Mouse (Mus musculus) liver, embryonic 13.5 days (tissue): ENCODE results near the gene Ap2a1. TPM values are rescaled to one million over a fixed set of nuclear protein-coding genes. Genes with fewer than 3 reads are reported as not detected.
A peak's percentile ranks its signal among the peaks of the same experiment; 100 is the strongest.

Source experiments
- ATAC-seq: fragments of 200-750 bp; cut with Nextera tagmentation; 2 replicates; pipeline ENCODE4 v1.8.0; 2017; ENCODE audit warnings: low read depth, mild to moderate bottlenecking, moderate number of reproducible peaks, moderate library complexity
- DNase-seq: peaks from one replicate; pipeline ENCODE4 v3.0.0; 2022
- H3K27ac ChIP-seq: fragments of 300-500 bp; sonication (generic); 2 replicates; pipeline ENCODE4 v1.5.1; 2015; ENCODE audit warnings: moderate library complexity, mild to moderate bottlenecking, inconsistent platforms
- H3K27me3 ChIP-seq: fragments of 300-500 bp; sonication (generic); 2 replicates; pipeline ENCODE4 v1.6.1; 2015; ENCODE audit warnings: mild to moderate bottlenecking, inconsistent platforms
- H3K36me3 ChIP-seq: fragments of 300-500 bp; sonication (generic); 2 replicates; pipeline ENCODE4 v1.6.1; 2015; ENCODE audit warnings: mild to moderate bottlenecking, inconsistent platforms
- H3K4me1 ChIP-seq: fragments of 300-500 bp; sonication (generic); replicated peaks from 2 replicates; pipeline ENCODE4 v1.6.1; 2015; ENCODE audit warnings: inconsistent platforms
- H3K4me2 ChIP-seq: fragments of 300-500 bp; sonication (generic); 2 replicates; pipeline ENCODE4 v1.6.1; 2015; ENCODE audit warnings: inconsistent platforms, mild to moderate bottlenecking, moderate library complexity
- H3K4me3 ChIP-seq: fragments of 300-500 bp; sonication (generic); replicated peaks from 2 replicates; pipeline ENCODE4 v1.5.1; 2015; ENCODE audit warnings: mild to moderate bottlenecking, inconsistent platforms
- H3K9ac ChIP-seq: fragments of 300-500 bp; sonication (generic); 2 replicates; pipeline ENCODE4 v1.6.1; 2015; ENCODE audit warnings: mild to moderate bottlenecking, inconsistent platforms
- H3K9me3 ChIP-seq: fragments of 300-500 bp; sonication (generic); replicated peaks from 2 replicates; pipeline ENCODE4 v1.6.1; 2016; ENCODE audit warnings: inconsistent platforms
- WGBS: fragments of 180-500 bp; shearing (Covaris S2); methylation state at CpG from one replicate; pipeline ENCODE4 v1.1.7; 2015; ENCODE audit not compliant: insufficient replicate concordance; 5-methylcytosine and 5-hydroxymethylcytosine counted together
- polyA plus RNA-seq: library from polyadenylated mRNA; unstranded; fragments of >200 nt; fragmentation: Nextera tagmentation; extraction: Ambion mirVana; gene quantifications from 2 replicates; pipeline ENCODE4 v1.2.1, GENCODE M21; 2015

Gene Ap2a1
- 69.5 and 82.4 TPM in 2 replicates for polyA plus RNA-seq

DNA sequence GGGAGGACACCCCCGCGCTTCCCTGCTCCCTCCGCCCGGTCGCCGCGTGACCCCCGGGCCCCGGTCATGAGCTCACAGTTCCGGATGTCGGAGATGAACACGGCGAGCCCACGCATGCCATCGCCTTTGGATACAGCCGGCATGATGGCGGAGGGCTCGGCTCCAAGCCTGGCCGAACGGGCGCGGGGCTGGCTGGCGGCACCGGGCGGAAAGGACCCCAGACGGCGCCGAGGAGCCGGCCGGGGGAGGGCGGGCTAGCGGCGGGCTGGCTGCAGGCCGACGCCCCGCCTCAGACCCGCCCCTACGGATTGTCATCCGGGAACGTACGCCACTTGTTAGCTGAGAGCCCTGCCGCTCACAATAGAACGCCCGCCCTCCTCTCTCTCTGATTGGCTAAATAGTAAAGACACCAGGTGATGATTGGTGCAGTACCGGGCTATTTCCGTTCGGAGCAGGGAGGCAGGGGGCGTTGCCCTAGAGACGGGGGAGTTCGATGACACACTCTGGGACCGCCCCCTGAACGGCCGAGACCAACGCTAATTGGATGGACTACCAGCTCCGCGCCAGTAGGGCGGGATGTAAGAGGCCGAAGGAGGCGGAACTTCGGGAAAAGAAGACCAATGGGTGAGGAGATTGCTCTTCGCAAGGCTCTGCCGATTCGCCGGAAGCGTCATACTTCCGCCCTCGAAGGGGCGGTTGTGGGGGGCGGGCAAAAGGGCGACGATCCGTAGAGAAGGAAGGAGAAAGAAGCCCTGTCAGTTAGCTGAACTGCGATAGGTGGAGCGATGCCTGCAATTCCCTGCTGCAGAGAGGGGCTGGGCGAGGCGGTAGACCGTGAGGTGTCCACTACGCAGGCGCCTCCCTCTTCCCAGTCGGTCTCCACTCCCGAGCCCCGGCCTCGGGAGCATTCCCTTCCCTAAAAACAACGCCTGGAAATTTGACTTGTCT lies at the start of gene Ap2a1:
Gene Ap2a1, minus strand, starts transcription at position 293 of the 948 bp plus-strand sequence.
- WGBS = under 1% methylated on average over 84 of the region's 84 CpGs
- ATAC-seq (peak; percentile 94), DNase-seq (peak; percentile 100)
- H3K4me3 ChIP-seq = peak within 1 kb of the TSS; percentile 98
- H3K36me3 ChIP-seq = peaks cover 25% of the 10 kb centered on the region
- H3K9ac ChIP-seq = peak within 1 kb of the TSS; percentile 96
- H3K27me3 ChIP-seq = no peaks in the 10 kb centered on the region
- H3K27ac ChIP-seq = peak within 1 kb of the TSS; percentile 98
- peak within 1 kb of the TSS; percentile 88 for H3K4me2 ChIP-seq
- H3K4me1 ChIP-seq = peaks cover 48% of the 10 kb centered on the region
- H3K9me3 ChIP-seq = no peaks in the 10 kb centered on the region

DNA sequence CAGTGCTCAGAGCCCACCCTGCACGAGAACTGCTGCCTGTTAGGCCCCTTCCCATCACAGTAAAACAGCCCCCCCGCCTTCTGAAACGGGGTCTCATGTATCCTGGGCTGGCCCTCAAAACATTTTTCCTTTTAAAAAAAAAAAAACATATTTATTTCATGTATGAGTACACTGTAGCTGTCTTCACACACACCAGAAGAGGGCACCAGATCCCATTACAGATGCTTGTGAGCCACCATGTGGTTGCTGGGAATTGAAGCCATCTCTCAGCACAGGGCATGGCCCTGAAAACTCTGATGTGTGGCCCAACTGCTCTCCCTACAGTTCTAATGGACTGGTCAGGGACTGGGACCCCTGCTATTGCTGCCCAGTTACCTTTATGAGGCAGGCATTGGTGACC lies 49.0 kb upstream of the Ap2a1 start:
- H3K4me2 ChIP-seq = no peak overlapping the region
- ATAC-seq = no peak
- peaks cover 76% of the 10 kb centered on the region for H3K36me3 ChIP-seq
- 80% methylated on average over 3 of the region's 3 CpGs for WGBS
- H3K4me1 ChIP-seq = peaks cover 26% of the 10 kb centered on the region
- no peak overlapping the region for H3K27ac ChIP-seq
- no peaks in the 10 kb centered on the region for H3K9me3 ChIP-seq
- no peak overlapping the region for H3K4me3 ChIP-seq
- no peak overlapping the region for H3K9ac ChIP-seq
- no peak for DNase-seq
- no peaks in the 10 kb centered on the region for H3K27me3 ChIP-seq

DNA sequence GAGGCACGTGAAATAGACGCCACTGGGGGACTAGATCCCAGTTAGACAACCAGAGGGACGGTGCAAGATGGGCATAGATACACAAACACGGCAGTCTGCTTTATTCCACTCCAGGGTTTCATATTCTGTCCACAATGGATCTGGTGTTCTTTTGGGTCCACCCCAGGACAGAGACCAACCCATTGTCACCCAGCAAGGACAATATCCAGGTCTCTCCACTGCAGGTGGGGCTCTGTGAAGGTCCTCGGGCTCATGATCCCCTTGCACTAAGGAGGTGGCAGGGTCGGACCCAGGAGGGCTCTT lies 45.8 kb upstream of the Ap2a1 start:
- DNase-seq = no peak
- no peak; the same call in 1 of the 2 replicates for ATAC-seq
- H3K4me1 ChIP-seq = peaks cover 46% of the 10 kb centered on the region
- H3K4me3 ChIP-seq = 0 out of 2 replicates have a peak overlapping the region, but pooled peaks have one; percentile 36
- WGBS = 26% methylated on average over 6 of the region's 6 CpGs
- H3K9ac ChIP-seq = no peak overlapping the region
- peak overlapping the region; percentile 59 for H3K4me2 ChIP-seq
- peaks cover 48% of the 10 kb centered on the region for H3K36me3 ChIP-seq
- H3K9me3 ChIP-seq = no peaks in the 10 kb centered on the region
- peaks cover 6% of the 10 kb centered on the region; the same call in 1 of the 2 replicates for H3K27me3 ChIP-seq
- peak overlapping the region; percentile 75 for H3K27ac ChIP-seq

DNA sequence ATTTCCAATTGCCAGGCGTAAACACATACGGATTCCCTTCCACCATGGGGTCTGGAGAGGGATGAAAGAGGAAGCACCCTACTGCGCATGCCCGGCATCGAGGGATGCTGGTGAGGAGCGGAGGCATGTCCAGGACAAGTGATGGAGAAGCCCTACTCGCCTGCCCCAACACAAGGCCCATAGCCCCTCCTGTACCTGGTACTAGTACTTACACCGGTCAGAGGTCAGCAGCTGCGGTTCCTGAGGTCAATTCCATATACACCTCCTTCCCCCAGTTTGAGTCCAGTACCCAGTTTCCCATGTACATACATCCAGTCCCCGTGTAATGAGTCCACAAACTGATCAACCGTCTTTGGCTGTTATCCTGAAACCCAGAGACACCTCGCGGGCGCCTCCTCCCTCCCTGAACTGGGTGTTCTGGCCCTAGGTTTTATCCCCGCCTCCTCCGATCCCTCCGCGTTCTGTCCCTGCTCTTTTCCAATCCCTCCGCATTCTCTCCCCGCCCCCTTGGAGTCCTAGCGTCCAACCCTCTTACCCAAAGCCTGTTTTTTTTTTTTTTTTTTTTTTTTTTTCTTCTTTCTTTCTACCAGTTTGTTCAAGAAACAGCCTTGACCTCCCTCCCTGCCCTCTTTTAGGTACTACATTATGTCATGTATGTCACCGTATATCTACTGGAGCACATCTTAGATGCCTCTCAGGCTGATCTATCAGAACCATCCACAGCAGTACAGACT lies 45.3 kb upstream of the Ap2a1 start, which contains the start of gene Cpt1c:
Gene Cpt1c, minus strand, starts transcription at position 469 of the 734 bp plus-strand sequence.
- DNase-seq (peak; percentile 70), ATAC-seq (peak; percentile 63)
- H3K4me3 ChIP-seq = peak within 1 kb of the TSS; percentile 36
- peak within 1 kb of the TSS; percentile 75 for H3K27ac ChIP-seq
- H3K4me2 ChIP-seq = peak within 1 kb of the TSS; percentile 59
- peaks cover 6% of the 10 kb centered on the region; the same call in 1 of the 2 replicates for H3K27me3 ChIP-seq
- peaks cover 42% of the 10 kb centered on the region for H3K36me3 ChIP-seq
- H3K4me1 ChIP-seq = peaks cover 51% of the 10 kb centered on the region
- H3K9ac ChIP-seq = peak within 1 kb of the TSS; percentile 51; the same call in 1 of the 2 replicates
- no peaks in the 10 kb centered on the region for H3K9me3 ChIP-seq
- WGBS = 3% methylated on average over 22 of the region's 22 CpGs

DNA sequence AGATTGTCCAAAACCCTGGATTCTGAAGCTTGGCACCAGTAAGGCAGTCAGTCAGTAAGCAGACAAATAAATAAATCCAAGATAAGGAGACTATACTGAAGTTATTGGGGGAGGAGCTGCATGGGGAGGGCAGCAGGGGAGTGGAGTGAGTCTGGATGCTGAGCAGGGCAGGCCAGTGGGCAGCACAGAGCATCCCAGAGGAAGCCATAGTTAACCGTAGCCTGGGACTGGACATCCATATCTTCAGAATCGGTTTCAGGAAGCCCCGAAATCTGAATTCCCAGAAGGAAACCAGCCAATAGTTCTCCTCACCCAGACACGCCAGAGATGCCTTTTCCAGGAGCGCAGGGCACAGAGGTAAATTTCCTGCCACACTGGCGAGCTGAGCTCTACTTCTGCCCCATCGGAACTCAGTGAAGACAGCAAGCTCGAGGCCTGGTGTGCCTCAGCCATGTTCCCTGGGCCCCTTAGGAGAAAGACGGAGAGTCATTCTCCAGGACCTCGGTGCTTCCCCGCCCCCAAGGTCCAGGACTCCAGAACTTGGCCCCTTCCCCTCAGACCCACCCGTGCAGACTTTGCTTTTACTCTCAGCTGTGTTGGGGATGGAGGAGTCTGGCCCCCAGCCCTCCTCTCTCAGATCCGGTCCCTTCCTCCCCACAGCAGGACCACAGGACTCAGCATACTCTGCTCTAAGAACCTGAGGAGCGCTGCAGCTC lies 44.3 kb upstream of the Ap2a1 start:
- WGBS = 51% methylated on average over 14 of the region's 14 CpGs
- no peak for DNase-seq
- peak overlapping the region; percentile 36 for H3K4me3 ChIP-seq
- 0 out of 2 replicates have a peak overlapping the region, but pooled peaks have one; percentile 27 for H3K9ac ChIP-seq
- peaks cover 6% of the 10 kb centered on the region; the same call in 1 of the 2 replicates for H3K27me3 ChIP-seq
- peak overlapping the region; percentile 75 for H3K27ac ChIP-seq
- H3K4me2 ChIP-seq = peak overlapping the region; percentile 59
- H3K4me1 ChIP-seq = peaks cover 51% of the 10 kb centered on the region
- H3K36me3 ChIP-seq = peaks cover 33% of the 10 kb centered on the region
- ATAC-seq = no peak
- H3K9me3 ChIP-seq = no peaks in the 10 kb centered on the region

DNA sequence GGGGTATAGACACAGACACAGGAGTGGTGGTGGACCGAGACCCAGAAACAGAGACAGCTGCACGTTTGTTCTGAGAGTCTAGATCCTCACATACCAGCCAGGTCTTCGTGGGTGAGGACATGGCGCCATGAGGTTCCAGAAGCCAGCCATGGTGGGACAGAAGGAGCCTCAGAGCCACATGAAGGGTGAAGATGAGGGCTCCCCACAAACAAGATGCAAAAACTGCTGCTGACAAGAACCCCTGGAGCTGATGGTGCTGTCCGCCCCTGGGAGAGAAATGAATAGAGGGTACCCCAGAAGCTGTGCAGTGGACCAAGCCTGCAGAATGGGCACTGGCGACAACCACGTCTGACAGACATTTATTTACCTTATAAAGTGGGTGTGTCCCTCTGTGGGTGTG lies 41.8 kb upstream of the Ap2a1 start:
- no peak for DNase-seq
- Histone ChIP-seq H3K4me3 (peak overlapping the region; percentile 56; the same call in 1 of the 2 replicates), H3K9ac (no peak overlapping the region), H3K4me1 (peaks cover 62% of the 10 kb centered on the region), H3K36me3 (peaks cover 8% of the 10 kb centered on the region), H3K27me3 (peaks cover 6% of the 10 kb centered on the region; the same call in 1 of the 2 replicates), H3K4me2 (peak overlapping the region; percentile 78), H3K9me3 (no peaks in the 10 kb centered on the region), H3K27ac (no peak overlapping the region)
- ATAC-seq = no peak
- 58% methylated on average over 7 of the region's 7 CpGs for WGBS

DNA sequence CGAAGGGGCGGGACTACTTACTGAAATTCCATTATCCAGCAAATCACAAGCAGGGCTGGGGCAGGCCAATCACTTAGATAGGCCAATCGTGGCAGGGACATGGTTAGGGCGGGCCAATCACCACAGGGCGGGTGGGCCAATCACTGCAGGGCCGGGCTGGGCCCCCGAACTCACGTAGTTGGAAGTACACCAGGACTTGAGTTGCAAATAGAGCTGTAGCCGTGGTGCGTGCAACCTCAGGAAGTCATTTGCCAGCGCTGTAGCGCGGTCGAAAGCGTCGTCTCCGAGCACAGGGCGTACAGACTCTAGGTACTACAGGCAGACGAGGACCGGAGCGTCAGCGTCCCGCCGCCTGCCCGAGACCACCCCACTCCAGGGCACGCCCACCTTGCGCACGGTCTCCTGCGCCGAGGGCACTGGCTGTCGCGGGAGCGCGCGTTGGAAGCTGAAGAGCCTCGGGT lies 41.0 kb upstream of the Ap2a1 start:
- no peaks in the 10 kb centered on the region for H3K9me3 ChIP-seq
- peak overlapping the region; percentile 56 for H3K4me3 ChIP-seq
- ATAC-seq (peak; percentile 84), DNase-seq (peak; percentile 70)
- peak overlapping the region; percentile 78 for H3K4me2 ChIP-seq
- no peaks in the 10 kb centered on the region for H3K36me3 ChIP-seq
- peaks cover 6% of the 10 kb centered on the region; the same call in 1 of the 2 replicates for H3K27me3 ChIP-seq
- H3K27ac ChIP-seq = no peak overlapping the region
- H3K4me1 ChIP-seq = peaks cover 57% of the 10 kb centered on the region
- H3K9ac ChIP-seq = peak overlapping the region; percentile 59
- under 1% methylated on average over 36 of the region's 36 CpGs for WGBS

DNA sequence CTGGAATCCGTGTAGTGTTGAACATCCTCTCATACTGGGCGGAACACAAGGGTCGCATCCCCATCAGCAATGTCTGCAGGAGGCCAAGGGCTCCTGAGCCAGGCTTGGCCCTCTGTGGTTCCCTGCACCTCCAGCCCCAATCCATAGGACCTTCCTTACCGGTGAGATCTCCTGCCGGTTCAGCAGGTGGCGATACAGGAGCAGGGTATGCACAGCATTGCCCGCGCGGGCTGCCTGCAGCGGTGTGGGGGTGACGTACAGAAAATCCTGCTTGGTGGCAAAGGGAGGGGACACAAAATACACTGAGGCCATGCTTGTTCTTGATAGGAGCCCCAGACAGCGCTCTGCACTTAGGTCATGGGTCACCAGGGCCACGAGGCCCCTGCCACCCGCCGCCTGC lies 37.3 kb upstream of the Ap2a1 start:
- Histone ChIP-seq H3K36me3 (no peaks in the 10 kb centered on the region), H3K9ac (no peak overlapping the region), H3K4me2 (no peak overlapping the region), H3K4me3 (no peak overlapping the region), H3K27ac (no peak overlapping the region), H3K27me3 (peaks cover 6% of the 10 kb centered on the region; the same call in 1 of the 2 replicates), H3K4me1 (peaks cover 42% of the 10 kb centered on the region), H3K9me3 (no peaks in the 10 kb centered on the region)
- WGBS = 54% methylated on average over 15 of the region's 15 CpGs
- DNase-seq = no peak
- ATAC-seq = no peak

DNA sequence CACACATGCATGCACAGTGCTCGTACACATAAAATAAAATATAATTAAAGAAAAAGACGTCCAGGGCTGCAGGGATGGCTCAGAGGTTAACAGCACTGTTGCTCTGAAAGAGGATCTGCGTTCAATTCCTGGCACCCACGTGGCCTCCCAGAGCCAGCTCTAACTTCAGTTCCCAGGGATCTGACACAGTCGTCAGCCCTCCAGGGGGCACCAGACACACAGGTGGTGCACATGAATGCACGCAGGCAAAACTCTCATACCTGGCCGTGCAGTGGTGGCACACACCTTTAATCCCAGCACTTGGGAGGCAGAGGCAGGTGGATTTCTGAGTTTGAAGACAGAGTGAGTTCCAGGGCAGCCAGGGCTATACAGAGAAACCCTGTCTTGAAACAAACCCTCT lies 36.7 kb upstream of the Ap2a1 start:
- Histone ChIP-seq H3K36me3 (no peaks in the 10 kb centered on the region), H3K27me3 (no peaks in the 10 kb centered on the region), H3K9me3 (no peaks in the 10 kb centered on the region), H3K27ac (no peak overlapping the region), H3K4me3 (no peak overlapping the region), H3K9ac (no peak overlapping the region), H3K4me1 (peaks cover 36% of the 10 kb centered on the region), H3K4me2 (no peak overlapping the region)
- DNase-seq (no peak), ATAC-seq (no peak)
- 56% methylated on average over 7 of the region's 7 CpGs for WGBS

DNA sequence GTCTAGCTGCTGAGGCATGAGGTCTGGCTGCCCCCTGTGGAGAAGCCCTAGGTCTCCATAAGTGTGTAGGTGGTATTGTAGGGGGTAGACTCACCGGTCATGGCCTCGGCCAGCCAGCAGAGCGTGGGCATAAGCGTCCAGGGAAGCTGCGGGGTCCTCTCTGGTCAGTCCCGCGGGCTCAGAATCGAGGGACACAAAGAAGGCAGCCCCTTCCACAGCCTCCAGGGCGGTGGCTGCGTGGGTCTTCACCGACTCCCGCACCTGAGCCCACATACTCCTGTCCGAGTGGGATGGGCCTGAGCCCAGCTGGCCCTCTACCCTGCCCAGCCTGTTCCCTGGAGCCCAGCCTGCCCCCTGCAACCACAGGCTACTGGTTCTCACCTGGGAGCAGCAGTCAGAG lies 35.7 kb upstream of the Ap2a1 start:
- no peak overlapping the region for H3K4me3 ChIP-seq
- H3K9ac ChIP-seq = no peak overlapping the region
- H3K9me3 ChIP-seq = no peaks in the 10 kb centered on the region
- no peak overlapping the region for H3K27ac ChIP-seq
- H3K27me3 ChIP-seq = no peaks in the 10 kb centered on the region
- no peak overlapping the region for H3K4me2 ChIP-seq
- ATAC-seq (no peak), DNase-seq (no peak)
- WGBS = 88% methylated on average over 13 of the region's 13 CpGs
- peaks cover 27% of the 10 kb centered on the region for H3K4me1 ChIP-seq
- H3K36me3 ChIP-seq = no peaks in the 10 kb centered on the region
